Mouse (Mus musculus) embryonic facial prominence, embryonic 14.5 days (tissue): ENCODE results near the gene Pan3. TPM values are rescaled to one million over a fixed set of nuclear protein-coding genes. Genes with fewer than 3 reads are reported as not detected.
A peak's percentile ranks its signal among the peaks of the same experiment; 100 is the strongest.

Experiments used
- ATAC-seq: fragments of 200-750 bp; cut with Nextera tagmentation; 2 replicates; pipeline ENCODE4 v1.8.0; 2017; ENCODE audit warnings: low read depth, moderate number of reproducible peaks, moderate TSS enrichment
- DNase-seq: peaks from one replicate; pipeline ENCODE4 v3.0.0-alpha.2; 2015; ENCODE audit warnings: low spot score
- H3K27ac ChIP-seq: fragments of 300-500 bp; sonication (generic); replicated peaks from 2 replicates; pipeline ENCODE4 v1.5.1; 2014; ENCODE audit warnings: low read depth, mild to moderate bottlenecking, low read length, moderate library complexity
- H3K27me3 ChIP-seq: fragments of 300-500 bp; sonication (generic); replicated peaks from 2 replicates; pipeline ENCODE4 v1.6.1; 2014; ENCODE audit warnings: low read length; ENCODE audit not compliant: control insufficient read depth, insufficient read depth
- H3K36me3 ChIP-seq: fragments of 300-500 bp; sonication (generic); 2 replicates; pipeline ENCODE4 v1.6.1; 2014; ENCODE audit warnings: low read length, mixed read lengths; ENCODE audit not compliant: control insufficient read depth, insufficient read depth
- H3K4me1 ChIP-seq: fragments of 300-500 bp; sonication (generic); 2 replicates; pipeline ENCODE4 v1.6.1; 2014; ENCODE audit warnings: antibody characterized with exemption, low read length; ENCODE audit not compliant: control insufficient read depth, insufficient read depth
- H3K4me2 ChIP-seq: fragments of 300-500 bp; sonication (generic); 2 replicates; pipeline ENCODE4 v1.6.1; 2014; ENCODE audit warnings: low read depth, mild to moderate bottlenecking, low read length, moderate library complexity, mixed read lengths
- H3K4me3 ChIP-seq: fragments of 300-500 bp; sonication (generic); 2 replicates; pipeline ENCODE4 v1.5.1; 2014; ENCODE audit warnings: low read depth, mild to moderate bottlenecking, low read length
- H3K9ac ChIP-seq: fragments of 300-500 bp; sonication (generic); 2 replicates; pipeline ENCODE4 v1.6.1; 2014; ENCODE audit warnings: low read depth, mild to moderate bottlenecking, low read length, moderate library complexity, mixed read lengths
- H3K9me3 ChIP-seq: fragments of 300-500 bp; sonication (generic); 2 replicates; pipeline ENCODE4 v1.6.1; 2016; ENCODE audit warnings: low read length; ENCODE audit not compliant: control insufficient read depth
- WGBS: fragments of 180-500 bp; shearing (Covaris S2); extraction: QIAGEN DNeasy Blood & Tissue Kit; methylation state at CpG from one replicate; pipeline ENCODE4 v1.1.7; 2014; 5-methylcytosine and 5-hydroxymethylcytosine counted together
- polyA plus RNA-seq: library from polyadenylated mRNA; unstranded; fragments of >200 nt; fragmentation: Nextera tagmentation; extraction: Ambion mirVana; gene quantifications from 2 replicates; pipeline ENCODE4 v1.2.1, GENCODE M21; 2014

The Pan3 gene
- polyA plus RNA-seq, 1 experiment from 2014 or later = 60.1 TPM

DNA sequence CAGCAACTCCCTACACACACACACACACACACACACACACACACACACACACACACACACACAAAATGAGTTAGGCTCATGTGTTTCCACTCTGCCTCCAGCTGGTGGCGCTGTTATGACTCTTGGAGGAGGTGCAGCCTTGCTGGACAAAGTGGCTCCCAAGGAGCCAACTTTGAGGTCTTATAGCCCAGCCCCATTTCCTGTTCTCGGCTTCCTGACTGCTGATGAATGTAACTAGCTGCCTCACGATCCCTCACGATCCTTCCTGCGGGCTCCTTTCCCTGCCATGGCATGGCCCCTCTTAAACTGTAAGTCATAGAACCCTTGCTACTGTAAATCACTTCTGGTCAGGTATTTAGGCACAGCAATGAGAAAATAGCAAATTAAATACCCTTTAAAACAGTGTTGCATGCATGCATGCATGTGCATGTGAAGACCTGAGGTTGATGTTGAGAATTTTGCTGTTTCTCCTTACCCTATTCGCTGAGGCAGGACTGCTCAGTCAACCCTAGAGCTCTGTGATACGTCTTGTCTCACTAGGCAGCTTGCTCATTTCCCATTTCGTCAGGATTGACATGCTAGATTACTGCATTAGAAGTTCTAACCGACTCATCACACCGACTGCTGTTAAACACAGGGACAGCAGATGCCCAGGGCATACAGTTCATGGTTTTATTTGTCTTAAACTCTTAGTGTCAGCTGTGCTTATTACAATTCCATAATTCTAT lies 11.4 kb upstream of the Pan3 start:
- ATAC-seq (no peak), DNase-seq (no peak)
- Histone ChIP-seq H3K4me2 (no peak overlapping the region), H3K36me3 (no peaks in the 10 kb centered on the region), H3K9ac (no peak overlapping the region), H3K27me3 (no peaks in the 10 kb centered on the region), H3K27ac (no peak overlapping the region), H3K9me3 (no peaks in the 10 kb centered on the region), H3K4me3 (no peak overlapping the region), H3K4me1 (no peaks in the 10 kb centered on the region)
- 42% methylated on average over 10 of the region's 10 CpGs for WGBS

- peak; percentile 62; the same call in 1 of the 2 replicates for ATAC-seq
- Histone ChIP-seq H3K9me3 (no peaks in the 10 kb centered on the region), H3K4me3 (no peak overlapping the region), H3K27me3 (no peaks in the 10 kb centered on the region), H3K4me1 (no peaks in the 10 kb centered on the region), H3K4me2 (no peak overlapping the region), H3K27ac (no peak overlapping the region), H3K9ac (no peak overlapping the region), H3K36me3 (no peaks in the 10 kb centered on the region)
- WGBS = 31% methylated on average over 6 of the region's 6 CpGs
- DNase-seq = no peak
These were observed 6.3 kb upstream of the Pan3 start for GRCm38 (mm10) chr5:147423612-147424011.

DNA sequence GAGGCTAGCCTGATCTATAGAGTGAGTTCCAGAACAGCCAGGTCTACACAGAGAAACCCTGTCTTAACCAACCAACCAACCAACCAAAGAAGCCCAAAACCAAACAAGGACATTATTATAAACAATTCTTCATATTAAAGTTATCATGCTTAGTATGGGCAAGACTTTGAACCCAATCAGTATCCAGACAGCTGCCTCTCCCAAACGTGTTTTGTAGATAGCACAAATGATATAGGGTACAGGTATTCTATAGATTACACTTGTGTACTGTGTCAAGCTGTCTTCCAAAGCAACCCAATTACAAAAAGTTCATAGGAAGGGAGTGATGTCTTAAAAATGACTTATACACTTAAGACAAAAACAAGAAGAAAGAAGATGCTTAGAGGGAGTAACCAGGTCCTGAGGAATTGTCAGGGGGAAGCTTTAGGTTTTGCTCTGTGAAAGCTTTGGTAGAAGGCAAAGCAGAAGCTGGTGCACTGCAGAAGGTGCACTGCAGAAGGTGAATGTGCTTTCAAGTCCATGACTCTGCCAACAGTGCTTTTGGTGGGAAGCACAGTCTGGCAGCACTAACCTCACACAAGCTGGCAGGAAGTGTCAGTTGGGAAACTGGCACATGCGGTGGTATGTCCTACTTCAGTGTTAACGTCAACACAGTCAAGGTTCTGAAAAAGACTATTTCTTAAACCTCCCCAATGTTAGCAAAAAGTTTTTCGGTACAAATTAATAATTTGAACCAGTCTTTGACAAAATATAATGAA lies 3.7 kb upstream of the Pan3 start:
- 80% methylated on average over 4 of the region's 4 CpGs for WGBS

GRCm38 (mm10) chr5:147430361-147430935 lies 487 bp downstream of the Pan3 start:
- peak; percentile 23 for DNase-seq
- H3K27ac ChIP-seq = peak overlapping the region; percentile 98
- peak overlapping the region; percentile 98 for H3K9ac ChIP-seq
- H3K9me3 ChIP-seq = no peaks in the 10 kb centered on the region
- ATAC-seq = peak; percentile 85
- no peaks in the 10 kb centered on the region for H3K27me3 ChIP-seq
- H3K36me3 ChIP-seq = no peaks in the 10 kb centered on the region
- H3K4me3 ChIP-seq = peak overlapping the region; percentile 99
- peaks cover 17% of the 10 kb centered on the region for H3K4me1 ChIP-seq
- WGBS = 1% methylated on average over 14 of the region's 91 CpGs
- peak overlapping the region; percentile 71 for H3K4me2 ChIP-seq

More for the DNA sequence above, 3.7 kb upstream of the Pan3 start:
- H3K4me2 ChIP-seq = no peak overlapping the region
- no peak for DNase-seq
- H3K4me3 ChIP-seq = no peak overlapping the region
- no peak overlapping the region for H3K27ac ChIP-seq
- no peaks in the 10 kb centered on the region for H3K27me3 ChIP-seq
- no peaks in the 10 kb centered on the region for H3K36me3 ChIP-seq
- ATAC-seq = no peak
- no peaks in the 10 kb centered on the region for H3K9me3 ChIP-seq
- peaks cover 4% of the 10 kb centered on the region; the same call in 1 of the 2 replicates for H3K4me1 ChIP-seq
- no peak overlapping the region for H3K9ac ChIP-seq

GRCm38 (mm10) chr5:147430936-147431839 lies 1.2 kb downstream of the Pan3 start:
- DNase-seq = peak; percentile 74
- peak overlapping the region; percentile 98 for H3K9ac ChIP-seq
- peak; percentile 69 for ATAC-seq
- H3K4me3 ChIP-seq = peak overlapping the region; percentile 99
- H3K36me3 ChIP-seq = no peaks in the 10 kb centered on the region
- 0% methylated on average over 29 of the region's 68 CpGs for WGBS
- peaks cover 19% of the 10 kb centered on the region for H3K4me1 ChIP-seq
- no peaks in the 10 kb centered on the region for H3K9me3 ChIP-seq
- peak overlapping the region; percentile 71 for H3K4me2 ChIP-seq
- H3K27ac ChIP-seq = peak overlapping the region; percentile 98
- no peaks in the 10 kb centered on the region for H3K27me3 ChIP-seq

- WGBS = 89% methylated on average over 8 of the region's 8 CpGs
- Histone ChIP-seq H3K36me3 (no peaks in the 10 kb centered on the region), H3K4me2 (no peak overlapping the region), H3K27me3 (no peaks in the 10 kb centered on the region), H3K4me3 (no peak overlapping the region), H3K9me3 (no peaks in the 10 kb centered on the region), H3K9ac (no peak overlapping the region), H3K4me1 (peaks cover 25% of the 10 kb centered on the region), H3K27ac (no peak overlapping the region)
- ATAC-seq = no peak
- no peak for DNase-seq
These were observed 3.0 kb downstream of the Pan3 start for GRCm38 (mm10) chr5:147432927-147433326.

GRCm38 (mm10) chr5:147435224-147435623 lies 5.3 kb downstream of the Pan3 start:
- no peaks in the 10 kb centered on the region for H3K27me3 ChIP-seq
- H3K36me3 ChIP-seq = no peaks in the 10 kb centered on the region
- H3K27ac ChIP-seq = no peak overlapping the region
- H3K9ac ChIP-seq = no peak overlapping the region
- H3K4me2 ChIP-seq = no peak overlapping the region
- H3K4me3 ChIP-seq = no peak overlapping the region
- peaks cover 26% of the 10 kb centered on the region for H3K4me1 ChIP-seq
- no peak for ATAC-seq
- DNase-seq = peak; percentile 32
- no peaks in the 10 kb centered on the region for H3K9me3 ChIP-seq
- 77% methylated on average over 4 of the region's 4 CpGs for WGBS

- no peak overlapping the region for H3K4me3 ChIP-seq
- H3K27ac ChIP-seq = no peak overlapping the region
- H3K36me3 ChIP-seq = no peaks in the 10 kb centered on the region
- 73% methylated on average over 2 of the region's 2 CpGs for WGBS
- no peaks in the 10 kb centered on the region for H3K9me3 ChIP-seq
- peaks cover 26% of the 10 kb centered on the region for H3K4me1 ChIP-seq
- no peaks in the 10 kb centered on the region for H3K27me3 ChIP-seq
- no peak overlapping the region for H3K9ac ChIP-seq
- no peak overlapping the region for H3K4me2 ChIP-seq
- ATAC-seq (no peak), DNase-seq (no peak)
These were observed 5.8 kb downstream of the Pan3 start for GRCm38 (mm10) chr5:147435751-147436150.
